Mouse (Mus musculus) large intestine, adult 2 months (tissue): Measurements from ENCODE around the gene Nme4. TPM values are rescaled to one million over a fixed set of nuclear protein-coding genes. Genes with fewer than 3 reads are reported as not detected.

Source experiments
- DNase-seq: peaks from one replicate; pipeline ENCODE4 v3.0.0-alpha.2; 2012; ENCODE audit warnings: low read depth, low spot score
- WGBS: fragments of 180-500 bp; shearing (Covaris S2); methylation state at CpG from one replicate; pipeline ENCODE4 v1.1.7; 2018; 5-methylcytosine and 5-hydroxymethylcytosine counted together
- polyA plus RNA-seq: library from polyadenylated mRNA; depleted of rRNA; stranded (reverse); fragments of >200 nt; gene quantifications from 2 replicates; pipeline ENCODE4 v1.2.3, GENCODE M21; 2012

Gene Nme4
- polyA plus RNA-seq, 1 experiment: 14.5 TPM

DNA sequence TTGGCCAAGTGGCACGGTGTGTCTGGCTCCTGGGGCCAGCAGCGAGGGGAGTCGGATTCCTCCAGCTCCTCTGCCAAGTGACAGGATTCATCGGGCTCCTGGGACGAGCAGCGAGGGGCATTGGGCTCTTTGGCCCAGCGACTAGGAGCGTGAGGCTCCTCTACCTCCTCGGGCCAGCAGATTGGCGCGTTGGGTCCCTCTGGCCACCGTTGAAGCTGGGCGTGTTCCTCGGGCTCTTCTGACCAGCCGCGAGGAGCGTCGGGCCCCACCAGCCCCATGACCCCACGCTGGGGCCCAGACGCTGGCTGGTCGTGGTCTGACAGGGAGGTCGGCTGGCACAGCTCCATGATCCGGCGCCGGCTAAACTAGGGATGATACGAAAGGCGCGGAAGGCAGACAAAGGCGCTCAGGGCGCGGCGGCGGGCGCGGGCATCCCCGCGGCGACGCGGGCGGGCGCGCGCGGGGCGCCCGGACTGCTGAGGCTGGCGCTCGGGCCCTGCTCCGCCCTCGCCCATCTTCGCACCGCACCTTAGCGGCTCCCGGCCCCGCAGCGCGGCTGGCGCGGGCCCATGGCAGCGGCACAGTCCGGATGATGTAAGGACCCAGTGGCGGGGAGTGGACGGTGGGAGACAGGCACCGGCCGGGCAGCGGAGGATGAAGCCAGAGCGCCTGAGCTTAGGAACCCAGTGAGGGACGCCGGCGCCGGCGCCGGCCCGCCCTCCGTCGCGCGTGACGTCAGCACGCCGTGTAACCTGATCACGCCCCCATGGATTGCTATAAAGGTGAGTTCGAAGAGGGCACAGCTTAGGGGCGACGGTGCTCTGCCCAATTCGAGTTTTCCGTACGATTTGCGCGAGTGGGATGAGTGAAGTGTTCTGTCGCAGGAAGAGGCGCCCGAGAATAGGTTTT lies 26.3 kb downstream of the Nme4 start, which contains the start of gene Rab11fip3:
Rab11fip3 (minus strand) TSS at position 725 of the 909 bp plus-strand sequence.
- under 1% methylated on average over 94 of the region's 94 CpGs for WGBS
- peak; percentile 54 for DNase-seq

DNA sequence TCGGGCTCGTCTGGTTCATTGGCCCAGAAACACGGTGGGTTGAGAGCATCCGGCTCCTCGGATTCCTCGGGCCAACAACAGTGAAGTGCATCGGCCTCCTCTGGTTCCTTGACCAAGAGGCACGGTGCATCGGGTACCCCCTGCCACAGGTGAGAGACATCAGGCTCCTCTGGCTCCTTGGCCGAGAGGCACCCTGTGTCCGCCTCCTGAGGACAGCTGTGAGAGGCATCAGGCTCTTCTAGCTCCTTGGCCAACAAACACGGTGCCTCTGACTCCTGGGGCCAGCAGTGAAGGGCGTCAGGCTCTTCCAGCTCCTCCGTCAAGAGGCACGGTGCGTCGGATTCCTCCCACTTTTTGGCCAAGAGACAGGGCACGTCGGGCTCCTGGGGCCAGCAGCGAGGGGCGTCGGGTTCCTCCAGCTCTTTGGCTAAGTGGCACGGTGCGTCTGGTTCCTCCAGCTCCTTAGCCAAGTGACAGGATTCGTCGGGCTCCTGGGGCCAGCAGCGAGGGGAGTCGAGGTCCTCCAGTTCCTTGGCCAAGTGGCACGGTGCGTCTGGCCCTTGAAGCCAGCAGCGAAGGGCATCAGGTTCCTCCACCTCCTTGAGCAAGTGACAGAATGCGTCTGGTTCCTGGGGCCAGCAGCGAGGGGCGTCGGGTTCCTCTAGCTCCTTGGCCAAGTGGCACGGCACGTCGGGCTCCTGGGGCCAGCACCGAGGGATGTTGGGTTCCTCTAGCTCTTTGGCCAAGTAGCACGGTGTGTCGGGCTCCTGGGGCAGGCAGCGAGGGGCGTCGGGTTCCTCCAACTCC lies 27.2 kb downstream of the Nme4 start:
- DNase-seq: no peak
- WGBS: 4% methylated on average over 44 of the region's 44 CpGs

DNA sequence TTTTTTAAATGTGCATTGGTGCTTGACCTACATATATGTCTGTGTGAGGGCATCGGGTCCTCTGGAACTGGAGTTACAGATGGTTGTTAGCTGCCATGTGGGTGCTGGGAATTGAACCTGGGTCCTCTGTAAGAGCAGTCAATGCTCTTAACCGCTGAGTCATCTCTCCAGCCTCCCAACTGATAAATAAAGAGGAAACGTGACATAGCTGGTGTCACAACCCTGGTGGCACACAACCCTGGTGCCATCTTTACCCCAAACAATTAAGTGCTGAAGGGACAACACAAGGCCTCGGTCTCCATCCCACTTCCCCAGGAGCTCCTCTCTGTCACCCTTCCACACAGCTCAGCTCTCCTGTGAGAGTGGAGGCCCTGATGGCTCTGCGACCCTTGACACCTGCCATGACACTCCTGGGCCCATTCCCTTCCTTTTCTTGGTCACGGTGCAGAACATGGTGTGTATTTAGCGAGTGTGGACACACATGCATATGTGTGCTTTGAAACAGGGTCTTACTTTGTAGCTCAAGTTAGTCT lies 28.8 kb downstream of the Nme4 start:
- 93% methylated on average over 7 of the region's 7 CpGs for WGBS

DNA sequence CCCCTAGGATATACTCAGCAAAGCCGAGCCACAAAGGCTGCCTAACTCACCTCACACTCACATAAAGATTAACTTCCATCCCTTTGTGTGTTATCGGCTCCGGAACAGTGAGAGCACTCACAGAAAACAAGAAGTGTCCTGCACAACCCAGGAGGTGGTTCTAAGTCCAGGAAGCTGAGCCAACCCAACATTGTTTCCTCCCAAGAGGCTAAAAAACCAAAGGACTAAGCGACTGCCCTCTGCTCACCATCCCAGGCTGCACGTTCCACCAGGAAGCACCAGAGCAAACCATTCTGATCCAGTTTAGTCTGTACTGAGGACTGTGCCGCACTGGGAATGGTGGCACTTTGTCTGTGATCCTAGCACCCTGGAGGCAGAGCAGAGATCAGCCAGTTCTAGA lies 30.5 kb downstream of the Nme4 start:
- no peak for DNase-seq
- 70% methylated on average over 6 of the region's 6 CpGs for WGBS

More for the DNA sequence above, 28.8 kb downstream of the Nme4 start:
- no peak for DNase-seq

DNA sequence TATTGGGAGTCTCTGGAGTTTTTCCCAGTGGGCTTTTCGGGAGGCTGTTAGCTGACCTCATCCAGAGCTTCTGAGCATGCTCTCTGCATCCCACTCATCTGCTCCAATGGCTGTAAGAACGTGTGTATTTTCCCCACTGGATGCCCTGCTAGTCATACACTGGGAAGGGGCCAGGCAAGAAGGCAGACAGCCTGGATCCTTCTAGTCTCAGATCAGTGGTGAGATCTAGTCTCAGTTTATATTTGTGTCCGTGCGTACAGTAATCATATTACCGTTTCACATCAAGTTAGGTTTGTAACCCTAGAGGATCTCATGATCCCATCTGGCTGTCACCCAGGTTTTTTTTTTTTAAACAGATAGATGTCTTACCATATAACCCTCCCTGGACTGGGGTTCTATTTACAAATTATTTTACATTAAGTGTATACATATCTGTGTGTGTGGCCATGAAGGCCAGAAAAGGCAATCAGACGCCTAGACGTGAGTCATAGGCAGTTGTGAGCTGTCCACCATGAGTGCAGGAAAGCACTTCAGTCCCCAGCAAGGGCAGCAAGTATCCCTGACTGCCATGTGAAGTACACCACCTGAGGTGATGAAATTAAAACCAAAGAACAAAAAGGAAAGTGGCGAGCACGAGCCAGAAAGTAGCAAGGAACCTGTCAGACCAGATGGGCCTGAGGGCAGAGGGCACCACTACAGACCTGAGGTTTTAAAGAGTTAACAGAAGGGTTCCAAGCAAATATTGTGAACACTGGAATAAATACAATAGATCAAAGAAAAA lies 37.4 kb downstream of the Nme4 start:
- WGBS: 76% methylated on average over 9 of the region's 9 CpGs
- DNase-seq: no peak

DNA sequence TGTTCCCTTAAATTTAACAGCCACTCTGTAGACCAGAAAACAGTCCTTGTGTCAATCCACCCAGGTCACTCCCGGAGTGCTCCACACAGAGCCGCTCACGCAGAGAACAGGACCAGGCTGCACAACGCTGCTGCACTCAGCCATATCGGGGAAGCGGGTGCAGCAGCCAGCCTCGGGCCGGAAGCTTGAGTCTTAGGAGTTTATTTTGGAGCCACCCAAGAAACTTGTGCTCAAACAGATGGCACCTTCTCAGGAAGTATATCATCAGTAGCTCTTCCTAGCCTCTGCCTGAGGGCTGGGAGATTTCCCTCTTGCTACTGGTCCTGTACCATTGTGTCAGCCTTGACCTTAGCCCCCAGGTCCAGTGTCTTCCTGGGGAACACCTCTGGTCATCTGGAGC lies 38.1 kb downstream of the Nme4 start:
- 91% methylated on average over 8 of the region's 8 CpGs for WGBS
- DNase-seq: no peak

DNA sequence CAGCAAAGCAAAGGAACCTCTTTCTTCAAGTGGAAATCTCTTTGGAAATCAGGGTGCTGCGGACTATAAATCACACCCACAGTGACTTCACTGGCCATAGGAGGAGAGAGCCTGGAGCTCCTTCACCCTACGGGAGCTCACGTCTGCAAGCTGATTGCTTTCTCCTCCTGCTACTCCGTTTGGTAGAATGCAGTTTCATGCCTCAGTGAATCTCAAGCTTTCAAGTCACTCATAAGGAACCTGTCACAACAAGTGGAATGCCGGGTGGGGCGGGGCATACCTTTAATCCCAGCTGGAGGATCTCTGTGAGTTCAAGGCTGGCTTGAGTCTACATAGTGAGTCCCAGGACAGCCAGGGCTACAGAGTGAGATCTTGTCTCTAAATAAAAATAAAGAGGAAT lies 40.2 kb downstream of the Nme4 start:
- WGBS: 79% methylated on average over 6 of the region's 6 CpGs
- DNase-seq: no peak

DNA sequence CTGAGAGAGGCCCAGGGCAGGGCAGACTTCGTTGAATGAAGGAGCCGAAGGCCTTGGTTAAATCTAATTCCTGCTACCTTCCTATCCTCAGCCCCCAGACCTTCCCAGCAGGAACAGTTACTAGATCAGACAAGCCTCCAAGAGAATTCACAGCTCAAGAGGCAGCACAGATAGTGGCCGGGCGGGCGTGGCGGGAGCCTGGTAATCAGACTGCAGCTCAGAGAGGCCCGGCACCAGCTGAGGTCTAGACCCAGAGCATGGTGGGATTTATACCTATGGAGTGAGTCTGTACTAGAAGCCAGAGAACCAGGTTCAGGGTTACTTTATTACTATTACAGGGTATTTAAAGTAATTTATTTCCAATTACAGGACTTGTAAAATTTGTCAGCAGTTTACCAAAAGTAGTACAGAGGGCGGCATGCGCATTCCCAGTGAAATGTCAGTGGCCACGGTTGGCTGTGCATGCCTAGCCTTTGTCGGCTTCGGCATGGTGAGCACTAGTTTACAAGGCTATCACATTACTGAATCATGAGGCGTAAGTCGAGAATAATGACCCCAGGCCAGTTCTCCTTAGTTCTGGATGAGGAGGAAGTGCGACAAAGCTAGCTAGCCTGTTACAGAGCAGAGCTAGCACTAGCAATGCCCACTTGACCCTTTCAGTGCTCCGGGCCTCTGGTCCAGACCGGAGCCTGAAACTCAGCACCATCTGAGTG lies 41.1 kb downstream of the Nme4 start:
- WGBS: 71% methylated on average over 17 of the region's 17 CpGs
- DNase-seq: no peak

DNA sequence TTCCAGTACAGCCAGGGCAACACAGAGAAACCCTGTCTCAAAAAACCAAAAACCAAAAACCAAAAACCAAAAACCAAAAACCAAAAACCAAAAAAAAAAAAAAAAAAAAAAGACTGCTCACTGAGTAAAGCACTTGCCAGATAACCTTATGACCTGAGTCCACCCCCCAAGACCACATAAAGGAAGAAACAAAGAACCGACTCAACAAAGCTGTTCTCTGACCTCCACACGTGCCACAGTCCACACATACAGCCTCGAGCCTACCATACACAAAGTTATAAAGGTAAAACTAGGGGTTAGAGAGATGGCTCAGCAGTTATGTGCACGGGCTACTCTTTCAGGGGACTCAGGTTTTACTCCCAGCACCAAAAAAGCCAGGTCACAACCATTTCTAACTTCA lies 42.7 kb downstream of the Nme4 start:
- WGBS: 87% methylated on average over 4 of the region's 4 CpGs

DNA sequence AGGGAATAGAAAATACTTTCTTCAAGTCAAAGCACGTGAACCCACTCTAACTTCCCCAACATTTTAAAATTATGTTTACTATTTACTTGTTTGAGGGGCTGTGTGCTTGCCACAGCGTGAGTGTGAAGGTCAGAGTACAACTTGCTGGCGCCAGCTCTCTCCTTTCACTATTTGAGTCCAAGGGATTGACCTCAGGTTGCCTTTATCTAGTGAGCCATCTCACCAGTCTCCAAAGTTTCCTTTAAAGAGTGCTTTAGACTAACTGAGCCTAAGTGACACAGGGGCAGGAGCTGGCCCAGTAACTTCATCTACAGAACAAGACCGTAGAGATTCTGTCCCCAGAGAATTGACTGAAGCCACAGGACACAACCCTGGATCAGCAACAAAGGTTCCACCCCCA lies 43.3 kb downstream of the Nme4 start:
- DNase-seq: no peak
- 83% methylated on average over 4 of the region's 4 CpGs for WGBS

More for the DNA sequence above, 42.7 kb downstream of the Nme4 start:
- DNase-seq: no peak

DNA sequence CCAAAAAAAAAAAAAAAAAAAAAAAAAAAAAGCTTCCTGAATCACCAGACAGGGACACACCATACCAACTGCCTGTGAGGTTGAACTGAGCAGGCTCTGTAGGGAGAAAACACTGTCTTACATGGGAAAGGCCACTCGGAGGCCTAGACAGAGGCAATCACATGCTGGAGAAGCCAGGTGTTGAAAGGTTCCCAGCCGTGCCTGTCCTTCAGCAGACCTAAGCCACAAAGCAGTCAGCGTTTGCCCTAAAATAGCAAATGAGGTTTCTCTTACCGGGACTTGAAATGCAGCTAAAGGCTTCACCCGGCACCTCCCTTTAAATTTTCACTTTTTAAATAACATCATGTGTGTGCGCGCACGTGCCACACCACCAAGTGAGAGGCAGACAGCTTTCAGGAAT lies 47.3 kb downstream of the Nme4 start:
- 88% methylated on average over 8 of the region's 8 CpGs for WGBS
- no peak for DNase-seq

DNA sequence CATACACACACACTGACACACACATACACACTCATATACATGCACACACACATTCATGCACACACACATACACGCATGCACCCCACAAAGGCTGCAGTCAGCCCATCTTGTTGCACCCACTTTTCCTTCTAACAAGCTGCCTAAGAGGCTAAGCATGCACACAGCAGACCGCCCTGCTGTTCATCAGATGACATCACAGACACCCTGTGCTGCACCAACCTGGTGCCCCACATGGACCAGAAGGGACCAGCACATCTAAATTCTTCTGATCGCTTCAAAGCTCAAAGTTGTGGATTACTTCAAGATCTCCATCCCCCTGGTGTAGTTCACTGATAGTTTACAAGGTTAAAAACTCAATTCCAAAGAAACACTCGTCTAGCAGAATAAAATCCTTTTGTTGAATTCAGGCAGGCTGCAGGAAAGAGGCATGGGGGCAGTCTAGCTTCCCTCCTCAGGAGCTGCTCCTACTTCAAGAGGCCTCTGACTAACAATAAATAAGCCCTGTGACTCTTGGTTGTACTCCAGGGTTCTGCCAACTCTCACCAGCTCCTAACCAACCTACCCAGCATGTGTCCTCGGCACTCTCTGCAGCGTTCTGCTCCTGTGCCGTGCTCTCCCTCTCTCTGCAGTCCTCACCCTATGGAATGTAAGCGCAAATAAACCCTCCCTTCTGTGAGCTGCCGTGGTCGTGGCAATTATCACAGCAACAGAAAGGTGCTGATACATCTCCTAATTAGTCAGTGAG lies 49.0 kb downstream of the Nme4 start:
- DNase-seq: no peak
- WGBS: 64% methylated on average over 10 of the region's 10 CpGs

DNA sequence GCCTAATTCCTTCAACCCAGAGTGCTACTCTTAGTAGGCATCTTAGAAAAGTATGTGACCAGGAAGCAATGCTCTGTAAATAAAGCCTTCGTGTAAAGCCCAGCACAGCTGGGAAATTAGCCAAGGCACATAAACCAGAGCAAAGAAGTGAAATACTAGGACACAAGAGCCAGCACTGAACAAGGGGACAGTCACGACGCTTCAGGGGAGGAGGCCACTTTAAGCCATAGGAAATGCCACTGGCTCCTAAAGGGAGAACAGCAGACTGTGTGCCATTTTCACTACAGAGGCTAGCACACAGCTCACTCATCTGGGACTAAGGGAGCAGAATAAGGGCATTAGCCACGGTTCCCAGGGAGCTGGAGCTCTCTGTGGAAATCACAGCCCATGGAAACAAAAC lies 50.1 kb downstream of the Nme4 start:
- 18% methylated on average over 4 of the region's 4 CpGs for WGBS
- DNase-seq: no peak

DNA sequence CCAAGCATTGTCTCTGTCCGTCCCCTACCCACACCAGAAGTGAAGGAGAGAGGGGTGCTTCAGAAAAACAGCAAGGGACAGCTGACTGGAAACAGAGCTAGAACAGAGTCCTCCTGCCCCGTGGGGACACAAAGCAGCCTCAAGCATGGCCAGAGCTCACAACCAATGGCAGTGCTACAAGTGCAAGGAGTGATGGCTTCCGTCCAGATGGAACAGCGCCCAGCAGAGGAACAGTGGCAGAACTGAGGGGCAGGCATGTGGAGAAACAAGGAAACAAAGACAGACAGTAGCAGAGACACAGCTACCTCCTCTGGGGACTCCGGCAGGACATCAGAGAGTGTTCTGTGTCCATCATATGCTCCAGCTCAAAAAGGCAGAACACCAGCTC lies 52.2 kb downstream of the Nme4 start:
- WGBS: 24% methylated on average over 5 of the region's 5 CpGs
- no peak for DNase-seq

DNA sequence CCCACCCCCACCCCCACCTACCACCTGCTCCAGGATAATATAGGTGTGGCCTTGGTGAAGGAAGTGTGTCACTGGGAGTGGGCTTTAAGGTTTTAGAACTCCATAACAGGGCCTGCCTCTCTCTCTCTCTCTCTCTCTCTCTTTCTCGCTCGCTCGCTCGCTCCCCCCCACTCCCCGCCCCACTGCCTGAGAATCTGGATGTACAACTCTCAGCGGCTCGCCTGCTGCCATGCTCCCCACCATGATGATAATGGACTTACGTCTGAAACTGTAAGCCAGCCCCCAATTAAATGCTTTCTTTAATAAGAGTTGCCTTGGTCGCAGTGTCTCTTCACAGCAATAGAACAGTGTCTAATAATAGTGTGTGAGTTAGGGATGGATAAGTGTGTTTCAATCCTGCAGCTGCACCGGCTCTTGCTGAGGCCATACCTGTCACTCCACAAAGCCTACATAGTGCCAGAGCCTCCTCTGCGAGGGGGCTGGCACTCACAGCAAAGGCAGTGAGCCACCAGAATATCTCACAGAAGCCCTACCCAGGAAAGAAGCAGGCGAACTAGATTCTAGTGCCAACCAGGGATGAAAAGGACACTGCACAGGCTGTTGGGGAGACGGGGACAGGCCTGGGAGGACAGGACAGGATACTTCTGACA lies 52.7 kb downstream of the Nme4 start:
- DNase-seq: no peak
- WGBS: 82% methylated on average over 13 of the region's 13 CpGs
